Mouse (Mus musculus): ENCODE results near the gene Gp1ba. TPM values are rescaled to one million over a fixed set of nuclear protein-coding genes. Genes with fewer than 3 reads are reported as not detected.

Gp1ba gene
- polyA plus RNA-seq, 1 experiment from 2014 or later = 0.38 TPM

- no peak for ATAC-seq (ENCODE audit: low FRiP score, low read depth)
- Histone ChIP-seq H3K9me3 (no peaks in the 10 kb centered on the region), H3K9ac (no peak overlapping the region), H3K27ac (replicated peaks) (no peak overlapping the region), H3K4me2 (no peak overlapping the region), H3K4me3 (no peak overlapping the region), H3K36me3 (no peaks in the 10 kb centered on the region), H3K4me1 (replicated peaks) (no peaks in the 10 kb centered on the region), H3K27me3 (no peaks in the 10 kb centered on the region)
- 86% methylated on average over 4 of the region's 4 CpGs for WGBS
Observed at GRCm38 (mm10) chr11:70635601-70636000, 3.3 kb upstream of the Gp1ba start.

- no peak for ATAC-seq (ENCODE audit: low FRiP score, low read depth)
- peaks cover 3% of the 10 kb centered on the region for H3K36me3 ChIP-seq
- 95% methylated on average over 1 of the region's 1 CpGs for WGBS
Observed at GRCm38 (mm10) chr11:70637764-70638163, 1.2 kb upstream of the Gp1ba start.

GRCm38 (mm10) chr11:70638293-70638692 lies 629 bp upstream of the Gp1ba start:
- Histone ChIP-seq H3K4me3 (no peak overlapping the region), H3K27me3 (no peaks in the 10 kb centered on the region), H3K9me3 (no peaks in the 10 kb centered on the region), H3K9ac (no peak overlapping the region), H3K4me1 (replicated peaks) (no peaks in the 10 kb centered on the region), H3K4me2 (no peak overlapping the region), H3K36me3 (peaks cover 5% of the 10 kb centered on the region), H3K27ac (replicated peaks) (no peak overlapping the region)
- WGBS = 83% methylated on average over 1 of the region's 1 CpGs
- no peak for ATAC-seq (ENCODE audit: low FRiP score, low read depth)

More at GRCm38 (mm10) chr11:70637764-70638163, 1.2 kb upstream of the Gp1ba start:
- Histone ChIP-seq H3K4me2 (no peak overlapping the region), H3K9me3 (no peaks in the 10 kb centered on the region), H3K9ac (no peak overlapping the region), H3K27ac (replicated peaks) (no peak overlapping the region), H3K4me3 (no peak overlapping the region), H3K4me1 (replicated peaks) (no peaks in the 10 kb centered on the region), H3K27me3 (no peaks in the 10 kb centered on the region)

GRCm38 (mm10) chr11:70639976-70640375 lies 1.1 kb downstream of the Gp1ba start:
- Histone ChIP-seq H3K27ac (replicated peaks) (no peak overlapping the region), H3K4me1 (replicated peaks) (peaks cover 3% of the 10 kb centered on the region; the same call in 1 of the 2 replicates), H3K4me2 (no peak overlapping the region), H3K9me3 (no peaks in the 10 kb centered on the region), H3K4me3 (no peak overlapping the region), H3K27me3 (no peaks in the 10 kb centered on the region), H3K9ac (no peak overlapping the region), H3K36me3 (peaks cover 20% of the 10 kb centered on the region)
- WGBS = 85% methylated on average over 8 of the region's 8 CpGs
- no peak for ATAC-seq (ENCODE audit: low FRiP score, low read depth)

GRCm38 (mm10) chr11:70641241-70641640 lies 2.3 kb downstream of the Gp1ba start:
- Histone ChIP-seq H3K9ac (no peak overlapping the region), H3K27ac (replicated peaks) (no peak overlapping the region), H3K4me1 (replicated peaks) (peaks cover 16% of the 10 kb centered on the region), H3K36me3 (peaks cover 21% of the 10 kb centered on the region), H3K27me3 (no peaks in the 10 kb centered on the region), H3K4me2 (no peak overlapping the region), H3K4me3 (no peak overlapping the region), H3K9me3 (no peaks in the 10 kb centered on the region)
- no peak for ATAC-seq (ENCODE audit: low FRiP score, low read depth)
- 86% methylated on average over 7 of the region's 7 CpGs for WGBS

GRCm38 (mm10) chr11:70643051-70643450 lies 4.1 kb downstream of the Gp1ba start:
- no peak overlapping the region for H3K9ac ChIP-seq
- WGBS = 90% methylated on average over 6 of the region's 6 CpGs
- no peak overlapping the region for H3K4me3 ChIP-seq
- H3K27me3 ChIP-seq = no peaks in the 10 kb centered on the region
- peaks cover 21% of the 10 kb centered on the region for H3K36me3 ChIP-seq
- no peak for ATAC-seq (ENCODE audit: low FRiP score, low read depth)
- H3K4me1 ChIP-seq (replicated peaks) = peaks cover 23% of the 10 kb centered on the region
- no peak overlapping the region for H3K4me2 ChIP-seq
- H3K27ac ChIP-seq (replicated peaks) = no peak overlapping the region
- H3K9me3 ChIP-seq = no peaks in the 10 kb centered on the region

GRCm38 (mm10) chr11:70644564-70645103 lies 5.7 kb downstream of the Gp1ba start:
- 95% methylated on average over 8 of the region's 8 CpGs for WGBS
- Histone ChIP-seq H3K27ac (replicated peaks) (no peak overlapping the region), H3K4me3 (no peak overlapping the region), H3K36me3 (peaks cover 29% of the 10 kb centered on the region), H3K9me3 (no peaks in the 10 kb centered on the region), H3K9ac (no peak overlapping the region), H3K27me3 (no peaks in the 10 kb centered on the region), H3K4me2 (0 out of 2 replicates have a peak overlapping the region, but pooled peaks have one; percentile 89), H3K4me1 (replicated peaks) (peaks cover 36% of the 10 kb centered on the region)
- ATAC-seq (ENCODE audit: low FRiP score, low read depth) = no peak

- peak overlapping the region; percentile 68 for H3K4me3 ChIP-seq
- WGBS = 92% methylated on average over 12 of the region's 12 CpGs
- H3K4me1 ChIP-seq (replicated peaks) = peaks cover 36% of the 10 kb centered on the region
- H3K36me3 ChIP-seq = peaks cover 40% of the 10 kb centered on the region
- peak overlapping the region; percentile 96 for H3K9ac ChIP-seq
- no peak for ATAC-seq (ENCODE audit: low FRiP score, low read depth)
- H3K4me2 ChIP-seq = peak overlapping the region; percentile 89
- peak overlapping the region; percentile 92; the same call in 1 of the 2 replicates for H3K27ac ChIP-seq (replicated peaks)
- no peaks in the 10 kb centered on the region for H3K27me3 ChIP-seq
- no peaks in the 10 kb centered on the region for H3K9me3 ChIP-seq
Observed at GRCm38 (mm10) chr11:70645461-70646258, 6.7 kb downstream of the Gp1ba start.

- Histone ChIP-seq H3K9me3 (no peaks in the 10 kb centered on the region), H3K4me1 (replicated peaks) (peaks cover 41% of the 10 kb centered on the region), H3K36me3 (peaks cover 45% of the 10 kb centered on the region), H3K27ac (replicated peaks) (peak overlapping the region; percentile 92), H3K27me3 (no peaks in the 10 kb centered on the region), H3K4me2 (peak overlapping the region; percentile 89), H3K4me3 (peak overlapping the region; percentile 68), H3K9ac (peak overlapping the region; percentile 96)
- ATAC-seq (ENCODE audit: low FRiP score, low read depth) = no peak; the same call in 1 of the 2 replicates
- WGBS = 20% methylated on average over 3 of the region's 3 CpGs
Observed at GRCm38 (mm10) chr11:70646259-70646555, 7.3 kb downstream of the Gp1ba start.

GRCm38 (mm10) chr11:70646691-70647650 lies 8.0 kb downstream of the Gp1ba start, which contains the start of the genes Rnf167 and Slc25a11:
Gene Rnf167 (plus strand): TSS chr11:70647235.
Gene Slc25a11 (minus strand): TSS chr11:70647479.
- Histone ChIP-seq H3K27me3 (no peaks in the 10 kb centered on the region), H3K4me1 (replicated peaks) (peaks cover 48% of the 10 kb centered on the region), H3K4me3 (peak within 1 kb of the TSS; percentile 68), H3K9me3 (no peaks in the 10 kb centered on the region), H3K4me2 (peak within 1 kb of the TSS; percentile 96), H3K36me3 (peaks cover 51% of the 10 kb centered on the region), H3K9ac (peak within 1 kb of the TSS; percentile 96), H3K27ac (replicated peaks) (peak within 1 kb of the TSS; percentile 97)
- under 1% methylated on average over 63 of the region's 63 CpGs for WGBS
- ATAC-seq (ENCODE audit: low FRiP score, low read depth) = peak; percentile 94

GRCm38 (mm10) chr11:70647716-70648420 lies 8.9 kb downstream of the Gp1ba start:
- Histone ChIP-seq H3K9ac (peak overlapping the region; percentile 66), H3K4me3 (peak overlapping the region; percentile 68), H3K4me1 (replicated peaks) (peaks cover 57% of the 10 kb centered on the region), H3K4me2 (peak overlapping the region; percentile 96), H3K36me3 (peaks cover 51% of the 10 kb centered on the region), H3K9me3 (no peaks in the 10 kb centered on the region), H3K27ac (replicated peaks) (peak overlapping the region; percentile 97), H3K27me3 (no peaks in the 10 kb centered on the region)
- WGBS = 5% methylated on average over 28 of the region's 28 CpGs
- ATAC-seq (ENCODE audit: low FRiP score, low read depth) = peak; percentile 17; the same call in 1 of the 2 replicates
